15 mouse cellular contexts compared by ENCODE assay signal in the genomic region with DNA sequence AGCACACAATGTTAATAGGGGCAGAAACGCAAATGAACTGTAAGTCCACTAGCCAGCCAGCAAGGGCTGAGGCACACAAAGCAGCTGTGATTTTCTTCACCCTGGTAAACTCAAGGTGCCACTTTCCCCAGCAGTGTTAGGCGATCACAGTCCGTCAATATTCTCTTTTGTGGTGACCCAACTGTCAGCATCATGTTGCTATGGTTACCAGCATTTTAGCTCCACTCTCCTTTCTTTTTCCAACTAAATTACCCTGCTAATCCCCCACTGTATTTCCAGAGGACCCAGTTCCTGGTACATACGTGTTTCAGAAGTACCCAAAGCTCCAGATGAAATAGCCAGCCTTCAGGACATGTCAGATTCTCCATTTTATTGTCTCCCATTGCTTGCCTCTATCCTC.
DNase-seq lines count a peak whose midpoint lies in the region; ATAC-seq and TF ChIP-seq lines count a peak whose summit lies in the region.
"Had no signal": no experiment of that assay in that cellular context is flagged by ENCODE, and none has a peak within 500 bp of the region (broad histone marks: within the 10 kb centered on the region; RNA-seq: fewer than 3 reads in every experiment).

No protein-coding gene starts in this region.

- H3K4me3 ChIP-seq in layer of hippocampus, adult 2 months = no peak overlapping the region
- no peak overlapping the region for H3K4me3 ChIP-seq in forebrain, embryonic 16.5 days (replicated peaks; ENCODE audit: low read length)
- H3K4me3 ChIP-seq in liver, embryonic 16.5 days (ENCODE audit: low read depth, low read length) = no peak overlapping the region
- no peak overlapping the region for H3K4me3 ChIP-seq in stomach, postnatal 0 days (ENCODE audit: low read depth, low read length)
- H3K4me3 ChIP-seq: myocyte had no signal

- H3K9ac ChIP-seq in forebrain, embryonic 16.5 days (replicated peaks; ENCODE audit: low read depth, low read length) = no peak overlapping the region
- H3K9ac ChIP-seq in liver, embryonic 16.5 days (ENCODE audit: low read depth, low read length) = peak overlapping the region; percentile 45
- H3K9ac ChIP-seq in stomach, postnatal 0 days (ENCODE audit: low read length) = no peak overlapping the region

- under 1% methylated on average over 4 of the region's 4 CpGs for WGBS in forebrain, embryonic 16.5 days
- WGBS in liver, embryonic 16.5 days (ENCODE audit: insufficient replicate concordance) = 58% methylated on average over 4 of the region's 4 CpGs
- 46% methylated on average over 4 of the region's 4 CpGs for WGBS in stomach, postnatal 0 days

- peak overlapping the region; percentile 89 for H3K27ac ChIP-seq in layer of hippocampus, adult 2 months
- peak overlapping the region; percentile 63 for H3K27ac ChIP-seq in forebrain, embryonic 16.5 days (ENCODE audit: low read length)
- peak overlapping the region; percentile 92 for H3K27ac ChIP-seq in liver, embryonic 16.5 days (ENCODE audit: low read length)
- H3K27ac ChIP-seq in stomach, postnatal 0 days (replicated peaks) = no peak overlapping the region

- no peak for TF ChIP-seq EP300 in stomach, postnatal 0 days (optimal IDR thresholded peaks at IDR 0.05)

- peaks cover 33% of the 10 kb centered on the region for H3K4me1 ChIP-seq in forebrain, embryonic 16.5 days (replicated peaks; ENCODE audit: control insufficient read depth, insufficient read depth, low read length)
- H3K4me1 ChIP-seq in liver, embryonic 16.5 days (ENCODE audit: control insufficient read depth, low read depth, low read length) = peaks cover 73% of the 10 kb centered on the region
- no peaks in the 10 kb centered on the region for H3K4me1 ChIP-seq in stomach, postnatal 0 days (replicated peaks; ENCODE audit: control insufficient read depth, insufficient read depth)

- H3K4me2 ChIP-seq in forebrain, embryonic 16.5 days (ENCODE audit: low read length) = peak overlapping the region; percentile 15; the same call in 1 of the 2 replicates
- H3K4me2 ChIP-seq in liver, embryonic 16.5 days (ENCODE audit: low read depth, low read length) = peak overlapping the region; percentile 43
- H3K4me2 ChIP-seq in stomach, postnatal 0 days (replicated peaks; ENCODE audit: low read depth) = no peak overlapping the region

- no peaks in the 10 kb centered on the region for H3K27me3 ChIP-seq in forebrain, embryonic 16.5 days (replicated peaks; ENCODE audit: control insufficient read depth, insufficient read depth, low read length)
- no peaks in the 10 kb centered on the region for H3K27me3 ChIP-seq in liver, embryonic 16.5 days (ENCODE audit: control insufficient read depth, insufficient read depth, low read depth, low read length)
- no peaks in the 10 kb centered on the region for H3K27me3 ChIP-seq in stomach, postnatal 0 days (ENCODE audit: control insufficient read depth, insufficient read depth, low read length)

- DNase-seq in layer of hippocampus, adult 2 months (ENCODE audit: low spot score in 2 of 2) = no peak
- DNase-seq in layer of hippocampus, adult 11-12 months (ENCODE audit: low spot score) = no peak
- peak; percentile 67 for DNase-seq in retina, embryonic 14.5 days (ENCODE audit: low spot score)
- no peak for DNase-seq in heart, postnatal 14 days
- DNase-seq in thymus, adult 18-20 months = no peak
- DNase-seq in stomach, postnatal 0 days (ENCODE audit: low spot score) = no peak
- DNase-seq: B cell, adult 2 months; heart, postnatal 36 days; lung, postnatal 14 days; spleen, adult 18-20 months; thymus, adult 2 months had no signal

- H3K36me3 ChIP-seq in forebrain, embryonic 16.5 days (ENCODE audit: control insufficient read depth, insufficient read depth) = no peaks in the 10 kb centered on the region
- no peaks in the 10 kb centered on the region for H3K36me3 ChIP-seq in liver, embryonic 16.5 days (ENCODE audit: control insufficient read depth, insufficient read depth)
- H3K36me3 ChIP-seq in stomach, postnatal 0 days (ENCODE audit: control insufficient read depth, insufficient read depth, low read length) = no peaks in the 10 kb centered on the region

- TF ChIP-seq CTCF in layer of hippocampus, adult 2 months (conservative IDR thresholded peaks at IDR 0.05) = no peak
- TF ChIP-seq CTCF in stomach, postnatal 0 days (IDR thresholded peaks at IDR 0.05; ENCODE audit: low read depth) = no peak

- intact Hi-C loops in heart, postnatal 14 days (cut with DNase I) = no loop called here

- peak; percentile 46 for ATAC-seq in forebrain, embryonic 16.5 days
- no peak for ATAC-seq in liver, embryonic 16.5 days (ENCODE audit: low read depth)
- ATAC-seq in stomach, postnatal 0 days (ENCODE audit: low FRiP score, low TSS enrichment) = no peak
- ATAC-seq: activated CD4-positive, CD25-positive, alpha-beta regulatory T cell, adult 4 months had no signal

- no peaks in the 10 kb centered on the region for H3K9me3 ChIP-seq in forebrain, embryonic 16.5 days (ENCODE audit: control insufficient read depth, low read length)
- no peaks in the 10 kb centered on the region for H3K9me3 ChIP-seq in liver, embryonic 16.5 days (replicated peaks; ENCODE audit: control insufficient read depth, low read length)
- no peaks in the 10 kb centered on the region for H3K9me3 ChIP-seq in stomach, postnatal 0 days (ENCODE audit: control insufficient read depth, low read length)
